Mouse (Mus musculus): ENCODE data around the gene C87499. TPM values are rescaled to one million over a fixed set of nuclear protein-coding genes. Genes with fewer than 3 reads are reported as not detected.

C87499 gene
- polyA plus RNA-seq (2017; shearing (Covaris generic)), result not detected

GRCm38 (mm10) chr4:88634311-88634710, at the start of gene C87499:
Gene C87499 (minus strand): TSS chr4:88634411.

DNA sequence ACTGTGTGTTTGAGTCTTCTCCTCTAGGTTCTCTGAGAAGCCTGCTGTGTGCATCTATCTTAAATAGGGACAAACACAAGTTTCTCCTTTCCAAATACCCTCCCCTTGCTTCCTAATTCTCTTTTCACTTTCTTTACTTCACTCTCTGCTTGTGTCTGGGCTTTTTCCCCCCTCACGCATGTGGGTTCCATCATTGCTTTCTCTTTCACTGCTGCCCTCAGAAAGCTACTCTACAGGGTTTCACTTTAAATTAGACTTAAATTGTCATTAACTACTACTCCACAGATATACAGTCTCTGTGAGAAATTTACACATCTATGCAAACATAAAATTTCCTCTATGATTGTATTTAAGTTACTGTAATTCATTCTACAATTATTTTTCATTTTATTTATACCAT, 49.6 kb upstream of the C87499 start, which contains the start of gene Ifna2:
Gene Ifna2 (minus strand): TSS at position 101 of the 400 bp plus-strand sequence.

GRCm38 (mm10) chr4:88676824-88677223, 42.6 kb upstream of the C87499 start, which contains the start of gene Ifna16:
Gene Ifna16 (minus strand): TSS chr4:88676924.

DNA sequence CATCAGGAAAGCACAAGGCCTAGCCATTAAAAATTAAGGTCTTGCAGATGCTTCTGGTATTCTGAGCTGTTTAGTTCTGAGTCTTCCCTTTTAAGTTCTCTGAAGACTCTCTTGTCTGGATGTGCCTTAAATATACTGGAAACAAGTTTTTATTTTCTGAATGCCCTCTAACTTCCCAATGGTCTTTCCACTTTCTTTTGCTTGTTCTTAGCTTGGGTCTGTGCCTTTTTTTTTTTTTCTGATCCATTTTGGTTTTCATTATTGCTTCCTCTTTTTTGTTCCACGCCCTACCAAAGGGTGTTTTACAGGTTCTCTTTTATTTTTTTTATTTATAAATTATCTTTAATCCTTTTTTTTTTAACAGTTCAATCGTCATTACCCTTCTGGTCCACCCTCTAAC, 10.1 kb upstream of the C87499 start, which contains the start of gene Ifna13:
Gene Ifna13 (minus strand): TSS at position 101 of the 400 bp plus-strand sequence.

DNA sequence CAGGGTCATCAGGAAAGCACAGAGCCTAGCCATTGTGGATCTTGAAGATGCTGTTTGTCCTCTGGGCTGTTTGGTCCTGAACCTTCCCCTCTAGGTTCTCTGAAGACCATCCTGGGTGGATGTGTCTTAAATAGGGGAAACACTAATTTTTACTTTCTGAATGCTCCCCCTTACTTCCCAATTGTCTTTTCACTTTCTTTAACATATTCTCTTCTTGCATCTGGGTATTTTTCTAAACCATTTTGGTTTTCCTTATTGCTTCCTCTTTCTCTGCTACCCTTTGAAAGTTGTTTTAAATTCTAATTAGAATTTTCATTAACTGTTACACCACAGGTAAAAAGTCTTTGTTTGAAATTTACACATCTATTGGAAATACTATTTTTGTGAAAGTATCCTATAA, 30.9 kb downstream of the C87499 start, which contains the start of gene Ifna12:
Gene Ifna12 (minus strand): TSS at position 101 of the 400 bp plus-strand sequence.

DNA sequence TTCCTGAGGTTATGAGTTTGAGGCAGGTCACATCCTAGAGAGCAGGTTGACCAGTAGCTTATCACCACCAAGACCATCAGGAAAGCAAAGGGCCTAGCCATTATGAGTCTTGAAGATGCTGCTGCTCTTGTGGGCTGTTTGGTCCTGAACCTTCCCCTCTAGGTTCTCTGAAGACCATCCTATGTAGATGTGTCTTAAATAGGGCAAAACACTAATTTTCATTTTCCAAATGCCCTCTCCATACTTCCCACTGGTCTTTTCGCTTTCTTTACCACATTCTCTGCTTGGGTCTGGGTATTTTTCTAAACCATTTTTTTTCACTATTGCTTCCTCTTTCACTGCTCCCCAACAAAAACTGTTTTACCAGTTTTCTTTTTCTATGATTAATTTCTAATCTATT, 41.9 kb downstream of the C87499 start, which contains the start of gene Ifna9:
Gene Ifna9 (minus strand): TSS at position 101 of the 400 bp plus-strand sequence.

Other genes with a start within 250 kb of the C87499 start
- under 1 TPM; 0.13 to 0.81 TPM for gene Hacd4, start 195.5 kb downstream of the C87499 start, polyA plus RNA-seq (2017; shearing (Covaris generic))
- gene Ifnb1, start 111.6 kb downstream of the C87499 start, polyA plus RNA-seq (2017; shearing (Covaris generic)), result not detected
- under 1 TPM in 1 of 2 experiments, not detected in 1; 0.60 TPM for gene Ifna15, start 76.2 kb downstream of the C87499 start, polyA plus RNA-seq (2017; shearing (Covaris generic))
- gene Ifna14, start 62.6 kb downstream of the C87499 start, polyA plus RNA-seq (2017; shearing (Covaris generic)), result not detected
- gene Ifna9, start 42.0 kb downstream of the C87499 start, polyA plus RNA-seq (2017; shearing (Covaris generic)), result not detected
- not detected for gene Ifna12, start 31.0 kb downstream of the C87499 start, polyA plus RNA-seq (2017; shearing (Covaris generic))
- not detected for gene Ifna13, start 10.0 kb upstream of the C87499 start, polyA plus RNA-seq (2017; shearing (Covaris generic))
- gene Ifna16, start 42.5 kb upstream of the C87499 start, polyA plus RNA-seq (2017; shearing (Covaris generic)), result not detected
- not detected for gene Ifna2, start 49.5 kb upstream of the C87499 start, polyA plus RNA-seq (2017; shearing (Covaris generic))
- gene Ifnab, start 56.9 kb upstream of the C87499 start, polyA plus RNA-seq (2017; shearing (Covaris generic)), result not detected
- under 1 TPM in 1 of 2 experiments, not detected in 1; 0.48 TPM for gene Gm26566, start 87.4 kb upstream of the C87499 start, polyA plus RNA-seq (2017; shearing (Covaris generic))
- gene Klhl9, start 88.1 kb upstream of the C87499 start, polyA plus RNA-seq (2017; shearing (Covaris generic)), result 10 to 100 TPM; 18.8 to 27.9 TPM
- not detected for gene Gm13271, start 120.5 kb upstream of the C87499 start, polyA plus RNA-seq (2017; shearing (Covaris generic))
- gene Gm13283, start 125.7 kb upstream of the C87499 start, polyA plus RNA-seq (2017; shearing (Covaris generic)), result under 1 TPM; 0.75 to 0.85 TPM
- gene Gm13290, start 139.4 kb upstream of the C87499 start, polyA plus RNA-seq (2017; shearing (Covaris generic)), result under 1 TPM in 1 of 2 experiments, not detected in 1; 0.19 TPM
- not detected for gene Gm13289, start 142.5 kb upstream of the C87499 start, polyA plus RNA-seq (2017; shearing (Covaris generic))
- gene Gm13272, start 145.4 kb upstream of the C87499 start, polyA plus RNA-seq (2017; shearing (Covaris generic)), result not detected
- under 1 TPM in 1 of 2 experiments, not detected in 1; 0.48 TPM for gene Ifnz, start 147.7 kb upstream of the C87499 start, polyA plus RNA-seq (2017; shearing (Covaris generic))
- gene Gm13276, start 151.3 kb upstream of the C87499 start, polyA plus RNA-seq (2017; shearing (Covaris generic)), result not detected
- not detected for gene Gm13277, start 154.2 kb upstream of the C87499 start, polyA plus RNA-seq (2017; shearing (Covaris generic))
- gene Gm13278, start 157.1 kb upstream of the C87499 start, polyA plus RNA-seq (2017; shearing (Covaris generic)), result not detected
- gene Gm13275, start 160.1 kb upstream of the C87499 start, polyA plus RNA-seq (2017; shearing (Covaris generic)), result not detected
- not detected for gene Gm13279, start 163.0 kb upstream of the C87499 start, polyA plus RNA-seq (2017; shearing (Covaris generic))
- 1 to 10 TPM in 1 of 2 experiments, under 1 TPM in 1; 0.80 to 1.1 TPM for gene Gm13285, start 165.3 kb upstream of the C87499 start, polyA plus RNA-seq (2017; shearing (Covaris generic))
- gene Gm13287, start 168.8 kb upstream of the C87499 start, polyA plus RNA-seq (2017; shearing (Covaris generic)), result not detected
- gene Gm13288, start 171.1 kb upstream of the C87499 start, polyA plus RNA-seq (2017; shearing (Covaris generic)), result under 1 TPM in 1 of 2 experiments, not detected in 1; 0.10 TPM
- not detected for gene Ifna7, start 181.8 kb upstream of the C87499 start, polyA plus RNA-seq (2017; shearing (Covaris generic))
- not detected for gene Ifna11, start 185.5 kb upstream of the C87499 start, polyA plus RNA-seq (2017; shearing (Covaris generic))
- not detected for gene Ifna6, start 193.0 kb upstream of the C87499 start, polyA plus RNA-seq (2017; shearing (Covaris generic))
- gene Ifna5, start 201.1 kb upstream of the C87499 start, polyA plus RNA-seq (2017; shearing (Covaris generic)), result not detected
- not detected for gene Ifna4, start 207.4 kb upstream of the C87499 start, polyA plus RNA-seq (2017; shearing (Covaris generic))
- gene Ifna1, start 215.7 kb upstream of the C87499 start, polyA plus RNA-seq (2017; shearing (Covaris generic)), result not detected
- not detected for gene Ifne, start 245.8 kb upstream of the C87499 start, polyA plus RNA-seq (2017; shearing (Covaris generic))

Measured in activated CD4-positive, CD25-positive, alpha-beta regulatory T cell (primary cell).